ENCODE assay signal across 34 mouse cellular contexts in the genomic region with DNA sequence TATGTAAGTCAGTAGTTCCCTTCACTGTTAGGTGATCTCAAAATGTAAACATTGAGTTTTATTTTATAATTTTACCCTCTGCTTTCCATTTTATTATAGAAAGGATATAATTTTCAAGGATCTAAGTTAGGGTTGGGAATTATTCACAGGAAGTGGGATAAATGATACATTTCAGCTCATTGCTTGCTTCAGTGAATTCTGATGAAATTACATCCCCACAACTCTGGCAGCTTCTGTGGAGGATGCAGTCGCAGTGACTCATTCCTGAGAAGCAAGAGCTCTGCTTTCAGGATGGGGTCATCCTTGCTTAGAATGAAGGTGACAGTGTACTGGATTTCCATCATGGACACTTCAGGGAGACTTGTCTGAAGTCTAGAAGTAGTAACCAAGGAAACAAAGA. TPM values are rescaled to one million over a fixed set of nuclear protein-coding genes. Genes with fewer than 3 reads are reported as not detected.
A peak's percentile ranks its signal among the peaks of the same experiment; 100 is the strongest.
DNase-seq lines count a peak whose midpoint lies in the region; ATAC-seq and TF ChIP-seq lines count a peak whose summit lies in the region.
"Had no signal": no experiment of that assay in that cellular context is flagged by ENCODE, and none has a peak within 500 bp of the region (broad histone marks: within the 10 kb centered on the region; RNA-seq: fewer than 3 reads in every experiment).

No protein-coding gene starts in this region.

- no peak overlapping the region for H3K4me3 ChIP-seq in liver, postnatal 0 days (ENCODE audit: low read depth, low read length)
- H3K4me3 ChIP-seq in liver, embryonic 12.5 days = no peak overlapping the region
- H3K4me3 ChIP-seq in heart, embryonic 10.5 days = no peak overlapping the region
- H3K4me3 ChIP-seq: embryonic facial prominence, embryonic 10.5 days; embryonic facial prominence, embryonic 15.5 days; heart, embryonic 15.5 days; hindbrain, embryonic 12.5 days; intestine, embryonic 15.5 days; limb, embryonic 13.5 days; neural tube, embryonic 12.5 days had no signal

- H3K9me3 ChIP-seq in liver, postnatal 0 days (ENCODE audit: low read length) = no peaks in the 10 kb centered on the region
- 0 out of 2 replicates have a peak, but pooled peaks cover 2% of the 10 kb centered on the region for H3K9me3 ChIP-seq in liver, embryonic 12.5 days (replicated peaks)
- H3K9me3 ChIP-seq in heart, embryonic 10.5 days = no peaks in the 10 kb centered on the region
- H3K9me3 ChIP-seq: embryonic facial prominence, embryonic 10.5 days; embryonic facial prominence, embryonic 15.5 days; heart, embryonic 15.5 days; hindbrain, embryonic 12.5 days; intestine, embryonic 15.5 days; limb, embryonic 13.5 days; neural tube, embryonic 12.5 days had no signal

- peak; percentile 90 for ATAC-seq in frontal cortex, adult (ENCODE audit: low TSS enrichment)
- no peak for ATAC-seq in liver, postnatal 0 days
- ATAC-seq in liver, embryonic 12.5 days = no peak
- ATAC-seq: CD4-positive, CD25-positive, alpha-beta regulatory T cell, adult 4 months; forebrain, embryonic 14.5 days; hindbrain, postnatal 0 days; intestine, embryonic 15.5 days; lung, postnatal 0 days had no signal

- H3K27me3 ChIP-seq in liver, postnatal 0 days (ENCODE audit: insufficient read depth, low read length) = no peaks in the 10 kb centered on the region
- no peaks in the 10 kb centered on the region for H3K27me3 ChIP-seq in liver, embryonic 12.5 days (replicated peaks)
- no peaks in the 10 kb centered on the region for H3K27me3 ChIP-seq in heart, embryonic 10.5 days (ENCODE audit: insufficient read depth, poor library complexity, severe bottlenecking)
- H3K27me3 ChIP-seq: embryonic facial prominence, embryonic 15.5 days; heart, embryonic 15.5 days; hindbrain, embryonic 12.5 days; intestine, embryonic 15.5 days; limb, embryonic 13.5 days; neural tube, embryonic 12.5 days had no signal

- H3K4me1 ChIP-seq in liver, postnatal 0 days (ENCODE audit: insufficient read depth) = no peaks in the 10 kb centered on the region
- no peaks in the 10 kb centered on the region for H3K4me1 ChIP-seq in liver, embryonic 12.5 days
- H3K4me1 ChIP-seq in heart, embryonic 10.5 days = no peaks in the 10 kb centered on the region
- H3K4me1 ChIP-seq: embryonic facial prominence, embryonic 10.5 days; embryonic facial prominence, embryonic 15.5 days; heart, embryonic 15.5 days; hindbrain, embryonic 12.5 days; intestine, embryonic 15.5 days; limb, embryonic 13.5 days; neural tube, embryonic 12.5 days had no signal

- no peak overlapping the region for H3K27ac ChIP-seq in liver, postnatal 0 days (ENCODE audit: low read depth)
- H3K27ac ChIP-seq in liver, embryonic 12.5 days = no peak overlapping the region
- H3K27ac ChIP-seq in heart, embryonic 10.5 days = no peak overlapping the region
- H3K27ac ChIP-seq: embryonic facial prominence, embryonic 10.5 days; embryonic facial prominence, embryonic 15.5 days; heart, embryonic 15.5 days; hindbrain, embryonic 12.5 days; hindbrain, postnatal 0 days; intestine, embryonic 15.5 days; limb, embryonic 13.5 days; macrophage; neural tube, embryonic 12.5 days had no signal

- 86% methylated on average over 1 of the region's 1 CpGs for WGBS in liver, postnatal 0 days (ENCODE audit: insufficient replicate concordance)
- WGBS in liver, embryonic 12.5 days (ENCODE audit: insufficient replicate concordance) = 78% methylated on average over 1 of the region's 1 CpGs
- WGBS in heart, embryonic 10.5 days = 70% methylated on average over 1 of the region's 1 CpGs

- DNase-seq in frontal cortex, postnatal 25 days (ENCODE audit: low spot score in 2 of 2) = no peak
- DNase-seq in right cerebral cortex, adult 18-20 months = peak; percentile 30
- DNase-seq in right cerebral cortex, postnatal 14 days = no peak
- DNase-seq in brain, adult 2 months (ENCODE audit: low read depth, low spot score) = peak; percentile 77
- no peak for DNase-seq in liver, postnatal 0 days
- DNase-seq in heart, embryonic 10.5 days (ENCODE audit: low spot score) = no peak
- DNase-seq: adrenal gland, adult 8-10 months; cerebellum, adult 8-10 months; cerebellum, postnatal 25 days; gastrocnemius, postnatal 10 days; heart, postnatal 36 days; kidney, adult 8-10 months; kidney, postnatal 10 days; layer of hippocampus, postnatal 36 days; lung, adult 18-20 months; midbrain, embryonic 14.5 days; spleen, adult 18-20 months; thymus, adult 18-20 months; thymus, postnatal 36 days had no signal

- no peaks in the 10 kb centered on the region for H3K36me3 ChIP-seq in liver, postnatal 0 days (replicated peaks; ENCODE audit: insufficient read depth, low read length)
- H3K36me3 ChIP-seq in liver, embryonic 12.5 days = no peaks in the 10 kb centered on the region
- no peaks in the 10 kb centered on the region for H3K36me3 ChIP-seq in heart, embryonic 10.5 days
- H3K36me3 ChIP-seq: embryonic facial prominence, embryonic 10.5 days; embryonic facial prominence, embryonic 15.5 days; heart, embryonic 15.5 days; hindbrain, embryonic 12.5 days; intestine, embryonic 15.5 days; limb, embryonic 13.5 days; neural tube, embryonic 12.5 days had no signal

- no peak for TF ChIP-seq EP300 in liver, postnatal 0 days (IDR thresholded peaks at IDR 0.05; ENCODE audit: low read depth)

- H3K4me2 ChIP-seq in liver, postnatal 0 days (ENCODE audit: low read depth, low read length) = no peak overlapping the region
- no peak overlapping the region for H3K4me2 ChIP-seq in liver, embryonic 12.5 days
- H3K4me2 ChIP-seq: embryonic facial prominence, embryonic 15.5 days; heart, embryonic 15.5 days; hindbrain, embryonic 12.5 days; intestine, embryonic 15.5 days; limb, embryonic 13.5 days; liver, embryonic 11.5 days; neural tube, embryonic 12.5 days had no signal

- no peak for TF ChIP-seq CTCF in liver, postnatal 0 days (IDR thresholded peaks at IDR 0.05; ENCODE audit: low read depth)

- H3K9ac ChIP-seq in liver, postnatal 0 days (replicated peaks) = no peak overlapping the region
- no peak overlapping the region for H3K9ac ChIP-seq in liver, embryonic 12.5 days
- H3K9ac ChIP-seq: embryonic facial prominence, embryonic 15.5 days; heart, embryonic 15.5 days; hindbrain, embryonic 12.5 days; intestine, embryonic 15.5 days; limb, embryonic 13.5 days; neural tube, embryonic 12.5 days had no signal

RNA-seq across cellular contexts. Expression of a gene that starts 31.9 kb away (rescaled TPM):
- 0.07 TPM in 2 replicates for polyA plus RNA-seq in liver, postnatal 0 days (2015; fragmentation: Nextera tagmentation; extraction: Ambion mirVana)
- polyA plus RNA-seq in liver, embryonic 12.5 days (2016; fragmentation: Nextera tagmentation; extraction: Ambion mirVana) = 0.14 and 0.32 TPM in 2 replicates
- polyA plus RNA-seq in heart, embryonic 10.5 days (2016; fragmentation: Nextera tagmentation; extraction: Ambion mirVana) = 0.36 and 0.46 TPM in 2 replicates
- polyA plus RNA-seq: CD4-positive, CD25-positive, alpha-beta regulatory T cell, adult 4 months; macrophage had no signal

Comparison
In these comparisons a context has a peak if more than half of its experiments do, and no peak if none do; other contexts are left out.
1. DNase-seq: peak in right cerebral cortex, adult 18-20 months (single experiment) and brain, adult 2 months (single experiment); none in frontal cortex, postnatal 25 days (0 of 2), right cerebral cortex, postnatal 14 days (single experiment), liver, postnatal 0 days (single experiment) and heart, embryonic 10.5 days (single experiment).